Mouse (Mus musculus): ENCODE data around the gene Atcay.

DNA sequence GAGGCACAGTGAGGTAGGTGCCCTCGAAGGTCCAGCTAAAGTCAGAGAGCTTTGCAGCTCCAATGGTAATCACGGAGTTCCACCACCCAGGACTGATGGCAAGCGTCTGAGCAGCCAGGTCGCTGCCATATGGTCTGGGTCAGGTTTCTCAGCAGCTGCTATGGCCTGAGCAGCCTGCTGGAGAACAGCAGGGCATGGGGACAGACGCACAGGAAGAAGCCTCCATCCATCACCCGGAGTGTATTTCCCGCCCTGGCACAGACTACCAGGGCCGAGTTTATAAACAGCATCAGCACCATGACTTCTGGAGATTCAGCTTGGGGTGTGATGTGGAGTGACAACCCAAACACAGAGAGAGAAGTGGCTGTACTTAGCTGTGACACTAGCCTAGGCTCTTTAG is 65.5 kb downstream of the Atcay start:
- TF ChIP-seq CTCF (IDR thresholded peaks at IDR 0.05; ENCODE audit: low read depth, low read length) (no peak), POLR2A (IDR thresholded peaks at IDR 0.05; ENCODE audit: extremely low read depth, insufficient read depth, low read length) (no peak)

Measured in liver, adult 2 months (tissue).